Mouse (Mus musculus): ENCODE measurements around the gene Txndc8.

Txndc8 gene

GRCm38 (mm10) chr4:58009024-58009423 lies at the start of gene Txndc8:
Txndc8 (minus strand) TSS chr4:58009124.
- no peak for DNase-seq (ENCODE audit: low spot score)

GRCm38 (mm10) chr4:58055653-58056052 lies 46.7 kb upstream of the Txndc8 start:
- DNase-seq (ENCODE audit: low spot score): no peak

GRCm38 (mm10) chr4:58054441-58054840 lies 45.5 kb upstream of the Txndc8 start:
- no peak for DNase-seq (ENCODE audit: low spot score)

GRCm38 (mm10) chr4:58050746-58051145 lies 41.8 kb upstream of the Txndc8 start:
- no peak for DNase-seq (ENCODE audit: low spot score)

GRCm38 (mm10) chr4:58050276-58050675 lies 41.4 kb upstream of the Txndc8 start:
- DNase-seq (ENCODE audit: low spot score): no peak

GRCm38 (mm10) chr4:58044833-58045232 lies 35.9 kb upstream of the Txndc8 start:
- DNase-seq (ENCODE audit: low spot score): no peak

- DNase-seq (ENCODE audit: low spot score): no peak
Measured at GRCm38 (mm10) chr4:58044356-58044755, 35.4 kb upstream of the Txndc8 start.

- no peak for DNase-seq (ENCODE audit: low spot score)
Measured at GRCm38 (mm10) chr4:58040093-58040492, 31.2 kb upstream of the Txndc8 start.

GRCm38 (mm10) chr4:58037096-58037705 lies 28.3 kb upstream of the Txndc8 start:
- no peak for DNase-seq (ENCODE audit: low spot score)

- DNase-seq (ENCODE audit: low spot score): peak; percentile 9
Measured at GRCm38 (mm10) chr4:58034663-58035062, 25.7 kb upstream of the Txndc8 start.

- DNase-seq (ENCODE audit: low spot score): no peak
Measured at GRCm38 (mm10) chr4:58032714-58033113, 23.8 kb upstream of the Txndc8 start.

- DNase-seq (ENCODE audit: low spot score): no peak
Measured at GRCm38 (mm10) chr4:58003501-58003900, 5.4 kb downstream of the Txndc8 start.

- no peak for DNase-seq (ENCODE audit: low spot score)
Measured at GRCm38 (mm10) chr4:57991425-57991824, 17.5 kb downstream of the Txndc8 start.

- DNase-seq (ENCODE audit: low spot score): no peak
Measured at GRCm38 (mm10) chr4:57974400-57975117, 34.4 kb downstream of the Txndc8 start.

GRCm38 (mm10) chr4:57973592-57974268 lies 35.2 kb downstream of the Txndc8 start:
- DNase-seq (ENCODE audit: low spot score): no peak

- no peak for DNase-seq (ENCODE audit: low spot score)
Measured at GRCm38 (mm10) chr4:57970285-57970684, 38.6 kb downstream of the Txndc8 start.

- no peak for DNase-seq (ENCODE audit: low spot score)
Measured at GRCm38 (mm10) chr4:57967195-57967594, 41.7 kb downstream of the Txndc8 start.

GRCm38 (mm10) chr4:57965516-57965915 lies 43.4 kb downstream of the Txndc8 start:
- no peak for DNase-seq (ENCODE audit: low spot score)

GRCm38 (mm10) chr4:57964143-57964542 lies 44.8 kb downstream of the Txndc8 start:
- no peak for DNase-seq (ENCODE audit: low spot score)

- DNase-seq (ENCODE audit: low spot score): no peak
Measured at GRCm38 (mm10) chr4:57959056-57959455, 49.9 kb downstream of the Txndc8 start.

GRCm38 (mm10) chr4:57958098-57958497 lies 50.8 kb downstream of the Txndc8 start:
- no peak for DNase-seq (ENCODE audit: low spot score)

- DNase-seq (ENCODE audit: low spot score): no peak
Measured at GRCm38 (mm10) chr4:57957200-57958085, 51.5 kb downstream of the Txndc8 start.

Measured in yolk sac, embryonic 10.5 days (tissue).